In genomic region chr6:147539056-147539600, GRCm38 (mm10) we compare ENCODE assay signal across 16 mouse cellular contexts.
DNase-seq lines count a peak whose midpoint lies in the region.
"Had no signal": no experiment of that assay in that cellular context is flagged by ENCODE, and none has a peak within 500 bp of the region (broad histone marks: within the 10 kb centered on the region; RNA-seq: fewer than 3 reads in every experiment).

No protein-coding gene starts in this region.

- intact Hi-C loops in gastrocnemius, postnatal 36 days (cut with DNase I) = no loop called here

- peak; percentile 42 to 48 for DNase-seq in cerebellum, postnatal 10 days
- DNase-seq in cerebellum, adult 9-10 months = no peak
- DNase-seq in kidney, adult 11 months = peak; percentile 12
- DNase-seq in kidney, adult 18-20 months = no peak
- peak; percentile 3 for DNase-seq in lung, postnatal 36 days
- DNase-seq in lung, adult 18-20 months = no peak
- peak; percentile 9 for DNase-seq in kidney, postnatal 14 days
- no peak for DNase-seq in gastrocnemius, postnatal 36 days
- DNase-seq: embryo, embryonic 11 days; gastrocnemius, postnatal 14 days; heart, postnatal 14 days; layer of hippocampus, postnatal 36 days; liver; liver, postnatal 0 days; lung, postnatal 4 days; retina, postnatal 1 day had no signal

Comparison
In these comparisons a context has a peak if more than half of its experiments do, and no peak if none do; other contexts are left out.
1. DNase-seq: peak in cerebellum, postnatal 10 days (2 of 2), kidney, adult 11 months (single experiment), lung, postnatal 36 days (single experiment) and kidney, postnatal 14 days (single experiment); none in cerebellum, adult 9-10 months (single experiment), kidney, adult 18-20 months (single experiment), lung, adult 18-20 months (0 of 2) and gastrocnemius, postnatal 36 days (0 of 2).